Mouse (Mus musculus) thymus, adult 2 months (tissue): ENCODE measurements around the gene Kri1.

ENCODE experiments used
- CTCF ChIP-seq: fragments of 200-500 bp; IDR thresholded peaks from 2 replicates; pipeline ENCODE4 v1.5.1; 2012; ENCODE audit warnings: mild to moderate bottlenecking, control low read depth, low read length, moderate library complexity, borderline replicate concordance; ENCODE audit not compliant: control insufficient read depth, poor library complexity, insufficient read depth; ENCODE audit errors: extremely low read depth
- POLR2A ChIP-seq: fragments of 200-500 bp; IDR thresholded peaks from 2 replicates; pipeline ENCODE4 v1.6.1; 2012; ENCODE audit warnings: mild to moderate bottlenecking, low read length, control low read depth, moderate library complexity; ENCODE audit not compliant: control insufficient read depth, poor library complexity, insufficient read depth; ENCODE audit errors: extremely low read depth

DNA sequence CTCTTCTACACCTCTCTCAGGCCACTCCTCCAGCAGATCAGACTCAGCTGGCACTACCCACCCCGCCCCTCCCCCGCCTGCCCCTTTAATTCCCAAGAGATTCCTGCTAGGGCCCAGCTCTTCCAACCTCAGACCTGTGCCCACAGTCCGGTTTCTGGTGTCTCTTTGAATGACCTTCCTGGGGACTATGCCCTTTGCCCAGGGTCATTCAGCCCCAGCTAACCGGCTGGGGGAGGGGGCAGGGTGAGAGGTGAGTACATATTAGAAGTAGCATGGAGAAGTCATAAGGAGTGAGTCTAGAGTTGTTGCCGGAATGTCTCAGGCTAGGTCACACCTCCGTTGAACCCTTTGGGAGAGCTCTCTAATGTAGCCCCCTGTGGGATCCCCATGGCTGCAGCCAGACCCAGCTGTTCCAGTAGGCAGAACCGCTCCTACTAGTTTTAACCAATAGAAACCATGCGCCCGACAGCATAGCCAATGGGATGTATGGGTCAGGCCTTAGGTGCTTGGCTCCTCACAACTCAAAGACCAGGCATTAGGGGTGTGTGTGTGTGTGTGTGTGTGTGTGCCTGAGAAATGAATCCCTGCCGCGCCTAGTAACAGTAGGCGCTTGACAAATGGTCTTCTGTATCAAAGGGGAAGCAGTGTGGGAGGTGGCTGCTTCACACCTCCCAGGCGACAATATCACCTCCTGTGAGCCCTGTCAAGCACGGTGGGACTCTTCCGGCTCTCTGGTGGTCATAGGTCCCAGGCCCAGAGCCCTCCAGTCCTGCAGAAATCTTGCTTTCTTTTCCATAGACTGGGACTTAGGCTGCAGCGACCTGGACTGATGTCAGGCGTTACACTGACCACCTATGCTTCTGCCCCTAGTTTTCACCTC is 37.9 kb downstream of the Kri1 start:
- TF ChIP-seq POLR2A (no peak), CTCF (no peak)
